Mouse (Mus musculus): ENCODE measurements around the gene Robo1.

The Robo1 gene

GRCm38 (mm10) chr16:72800121-72800749 lies 492.1 kb downstream of the Robo1 start:
- in situ Hi-C loops (cut with MboI, MseI), result loop anchor here in 1 of 2 experiments (25.0 kb wide), 1 partner anchor 963 kb away; no protein-coding TSS in a partner anchor

DNA sequence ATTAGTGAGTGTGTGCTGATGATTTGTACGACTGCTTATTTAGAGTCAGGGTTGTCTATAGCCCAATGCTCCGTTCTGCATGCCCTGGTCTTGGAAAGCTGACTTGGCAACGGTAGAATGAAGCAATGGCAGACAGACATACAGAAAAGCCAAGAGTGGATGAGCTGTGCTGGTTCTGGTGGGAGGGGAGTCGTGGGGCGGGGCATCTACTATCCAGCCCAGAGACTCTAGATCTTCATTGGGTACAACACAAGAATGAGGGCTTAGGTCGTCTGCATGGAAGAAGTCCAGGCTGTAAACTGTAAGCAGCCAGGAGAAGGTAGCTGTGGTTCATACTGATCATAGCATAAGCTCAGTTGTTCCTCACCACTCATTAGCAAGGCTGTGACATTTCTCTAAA lies 492.7 kb downstream of the Robo1 start:
- in situ Hi-C loops (cut with MboI, MseI), result loop anchor here in 1 of 2 experiments (25.0 kb wide), 1 partner anchor 963 kb away; no protein-coding TSS in a partner anchor

DNA sequence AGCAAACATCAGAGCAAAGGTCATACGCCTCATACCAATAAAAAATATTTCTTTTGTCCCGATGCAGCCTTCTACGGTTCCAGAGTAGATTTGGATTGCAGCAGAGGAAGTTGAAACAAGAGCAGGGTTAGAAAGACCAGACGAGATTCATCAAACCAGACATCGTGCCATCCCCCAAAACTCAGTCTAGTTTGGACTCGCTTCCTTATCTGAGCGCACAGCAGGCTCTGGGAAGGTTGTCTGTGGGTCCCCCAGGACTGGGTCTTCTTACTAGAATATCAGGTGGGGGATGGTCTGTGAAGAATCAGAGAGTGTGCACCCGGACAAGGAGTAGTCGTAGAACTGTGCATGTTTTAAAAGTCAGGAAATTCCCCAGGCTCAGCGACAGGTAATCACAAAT lies 500.2 kb downstream of the Robo1 start:
- in situ Hi-C loops (cut with MboI, MseI), result loop anchor here in 1 of 2 experiments (25.0 kb wide), 1 partner anchor 971 kb away; no protein-coding TSS in a partner anchor

DNA sequence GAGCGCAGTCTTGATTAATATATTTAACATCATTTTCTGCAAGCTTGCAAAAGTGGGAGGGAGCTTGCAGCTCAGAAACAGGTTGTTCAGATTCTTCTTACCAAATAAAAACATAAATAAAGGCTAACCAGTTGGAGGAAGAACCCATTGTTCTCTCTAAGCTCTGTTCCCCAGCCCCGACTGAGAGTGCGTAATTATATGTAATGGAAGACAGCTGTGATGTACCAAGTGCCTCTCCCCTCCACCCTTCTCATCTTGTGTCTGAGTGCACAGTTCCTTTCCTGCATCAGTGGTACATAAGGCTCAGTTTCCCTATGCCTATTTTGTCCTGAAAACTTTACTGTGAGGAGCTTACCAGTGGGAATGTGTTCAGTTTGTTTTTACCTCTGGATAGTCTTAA lies 502.8 kb downstream of the Robo1 start:
- in situ Hi-C loops (cut with MboI, MseI), result loop anchor here in 1 of 2 experiments (25.0 kb wide), 1 partner anchor 974 kb away; no protein-coding TSS in a partner anchor

DNA sequence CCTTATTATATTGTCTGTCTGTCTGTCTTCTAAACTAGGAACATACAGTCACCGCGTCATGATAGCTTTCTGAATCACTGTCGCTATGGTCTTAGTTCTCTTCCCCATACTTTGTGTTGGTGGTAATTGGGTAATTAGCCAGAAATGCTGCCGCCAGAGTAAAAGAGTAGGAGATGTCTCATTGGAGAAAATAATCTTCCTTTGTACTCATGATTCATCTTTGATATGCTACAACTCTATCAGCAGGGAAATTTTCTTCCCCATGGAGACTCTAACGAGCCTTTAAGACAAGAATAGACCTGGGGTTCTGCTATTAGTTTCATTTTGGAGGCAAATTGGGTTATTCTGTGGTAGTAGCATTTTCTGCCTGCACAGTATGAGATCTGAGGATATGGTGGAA lies 503.4 kb downstream of the Robo1 start:
- in situ Hi-C loops (cut with MboI, MseI), result loop anchor here in 1 of 2 experiments (25.0 kb wide), 1 partner anchor 974 kb away; no protein-coding TSS in a partner anchor

- in situ Hi-C loops (cut with MboI, MseI), result loop anchor here in 1 of 2 experiments (25.0 kb wide), 1 partner anchor 975 kb away; no protein-coding TSS in a partner anchor
Measured at GRCm38 (mm10) chr16:72811908-72812307, 503.8 kb downstream of the Robo1 start.

DNA sequence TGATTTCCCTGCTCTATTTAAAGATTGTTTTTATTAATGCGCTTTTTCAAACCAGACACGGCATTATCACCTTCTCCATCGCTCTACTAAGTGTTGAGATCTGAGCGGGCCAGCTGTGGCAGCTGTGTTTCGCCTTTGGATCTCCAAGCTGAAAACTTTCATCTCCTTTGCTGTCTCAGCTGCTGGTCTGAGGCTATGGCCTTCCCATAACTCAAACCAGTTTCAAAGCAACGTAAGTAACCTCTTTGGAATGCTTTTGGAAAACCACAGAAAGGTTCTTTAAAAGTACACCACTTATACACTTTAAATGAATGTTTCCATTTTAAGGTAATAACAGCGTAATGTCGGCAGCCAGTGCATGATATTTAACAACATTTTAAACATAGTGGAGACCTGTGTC lies 520.3 kb downstream of the Robo1 start:
- in situ Hi-C loops (cut with MboI, MseI), result no loop called here

DNA sequence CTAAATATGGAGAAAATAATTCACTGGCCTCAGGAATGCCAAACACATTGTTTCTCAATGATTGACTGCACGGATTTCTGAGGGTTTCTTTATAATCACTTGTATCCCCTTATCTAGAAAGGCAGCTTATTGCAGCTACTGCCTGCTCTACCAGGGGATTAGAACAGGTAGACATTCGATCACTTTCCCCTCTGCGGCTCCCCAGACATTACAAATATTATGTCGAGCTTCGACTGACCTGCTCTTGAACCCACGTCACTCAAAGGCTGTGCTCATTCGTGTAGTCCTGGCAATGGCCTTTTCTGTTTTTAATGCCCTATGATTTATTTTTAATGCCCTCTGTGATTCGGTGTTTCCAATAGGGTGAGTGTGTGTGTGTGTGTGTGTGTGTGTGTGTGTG lies 521.4 kb downstream of the Robo1 start:
- in situ Hi-C loops (cut with MboI, MseI), result no loop called here

GRCm38 (mm10) chr16:72830394-72831056 lies 522.4 kb downstream of the Robo1 start:
- in situ Hi-C loops (cut with MboI, MseI), result no loop called here

- in situ Hi-C loops (cut with MboI, MseI), result no loop called here
Measured at GRCm38 (mm10) chr16:72834266-72834665, 526.2 kb downstream of the Robo1 start.

DNA sequence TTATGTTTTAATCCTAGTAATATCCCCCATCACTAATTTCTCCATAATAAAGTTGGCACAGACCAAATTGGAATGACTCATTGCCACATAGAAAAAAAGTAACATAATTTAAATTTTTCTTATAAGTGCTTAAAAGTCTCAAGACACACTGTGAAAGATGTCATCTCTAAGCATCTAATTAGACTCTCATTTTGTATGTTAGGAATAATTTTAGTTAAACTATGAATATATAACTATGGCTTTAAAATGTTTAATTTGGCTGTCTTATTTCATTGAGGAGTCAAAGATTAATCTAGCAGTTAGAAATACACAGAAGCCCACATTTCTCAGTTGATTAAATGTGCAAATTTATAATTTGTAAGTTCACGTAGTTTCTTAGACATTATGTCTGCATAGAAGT lies 530.9 kb downstream of the Robo1 start:
- in situ Hi-C loops (cut with MboI, MseI), result no loop called here

DNA sequence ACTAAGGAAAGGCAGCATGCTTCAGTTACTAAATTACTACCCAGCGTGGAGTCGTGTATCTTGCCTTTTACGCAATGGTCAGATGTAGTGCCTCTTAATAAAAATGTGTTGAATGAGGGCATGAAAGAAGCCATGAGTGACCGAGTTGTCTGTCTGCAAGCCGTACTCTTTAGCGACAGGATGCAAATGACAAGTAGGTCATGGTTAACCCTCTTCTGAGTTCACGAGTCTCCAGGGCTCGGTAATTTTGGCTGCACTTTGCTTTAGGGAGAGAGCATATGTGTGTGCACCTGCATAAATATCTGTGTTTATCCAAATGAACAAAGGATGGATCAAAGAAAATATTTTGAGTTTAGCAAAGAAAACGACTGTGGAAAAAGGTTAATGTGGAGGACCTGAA lies 533.0 kb downstream of the Robo1 start:
- in situ Hi-C loops (cut with MboI, MseI), result no loop called here

- in situ Hi-C loops (cut with MboI, MseI), result no loop called here
Measured at GRCm38 (mm10) chr16:72854101-72854500, 546.0 kb downstream of the Robo1 start.

DNA sequence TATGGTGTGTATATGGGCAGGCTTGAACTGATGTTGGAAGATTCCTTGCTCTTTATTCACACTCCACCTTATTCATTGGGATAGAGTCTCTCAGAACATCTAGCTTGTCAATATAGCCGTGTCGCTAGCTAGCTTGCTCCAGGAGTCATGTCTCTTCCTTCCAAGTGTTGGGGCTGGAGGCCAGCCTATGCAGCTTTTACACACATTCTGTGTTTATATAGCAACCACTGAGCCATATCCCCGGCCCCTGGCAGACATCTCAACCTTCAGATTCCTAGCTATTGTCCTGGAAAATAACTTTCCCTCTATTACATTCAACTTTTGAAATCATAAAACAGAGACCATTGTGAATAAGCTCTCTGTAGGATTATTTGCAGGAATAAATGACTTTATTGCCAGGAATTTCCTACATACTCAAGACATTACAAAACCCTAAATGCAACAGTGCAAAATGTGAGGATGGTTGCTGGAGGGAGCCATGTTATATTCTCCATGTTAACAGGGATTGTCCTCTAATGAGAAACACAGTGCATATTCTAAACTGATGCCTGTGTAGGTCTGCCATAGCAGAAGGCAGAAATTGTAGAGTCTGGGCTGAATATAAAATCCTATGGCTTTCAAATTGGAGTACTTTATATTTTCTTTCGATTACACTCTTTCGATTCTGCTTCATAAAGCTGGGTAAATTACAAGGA lies 546.9 kb downstream of the Robo1 start:
- in situ Hi-C loops (cut with MboI, MseI), result no loop called here

- in situ Hi-C loops (cut with MboI, MseI), result no loop called here
Measured at GRCm38 (mm10) chr16:72861707-72862277, 553.7 kb downstream of the Robo1 start.

- in situ Hi-C loops (cut with MboI, MseI), result no loop called here
Measured at GRCm38 (mm10) chr16:72866011-72866410, 557.9 kb downstream of the Robo1 start.

DNA sequence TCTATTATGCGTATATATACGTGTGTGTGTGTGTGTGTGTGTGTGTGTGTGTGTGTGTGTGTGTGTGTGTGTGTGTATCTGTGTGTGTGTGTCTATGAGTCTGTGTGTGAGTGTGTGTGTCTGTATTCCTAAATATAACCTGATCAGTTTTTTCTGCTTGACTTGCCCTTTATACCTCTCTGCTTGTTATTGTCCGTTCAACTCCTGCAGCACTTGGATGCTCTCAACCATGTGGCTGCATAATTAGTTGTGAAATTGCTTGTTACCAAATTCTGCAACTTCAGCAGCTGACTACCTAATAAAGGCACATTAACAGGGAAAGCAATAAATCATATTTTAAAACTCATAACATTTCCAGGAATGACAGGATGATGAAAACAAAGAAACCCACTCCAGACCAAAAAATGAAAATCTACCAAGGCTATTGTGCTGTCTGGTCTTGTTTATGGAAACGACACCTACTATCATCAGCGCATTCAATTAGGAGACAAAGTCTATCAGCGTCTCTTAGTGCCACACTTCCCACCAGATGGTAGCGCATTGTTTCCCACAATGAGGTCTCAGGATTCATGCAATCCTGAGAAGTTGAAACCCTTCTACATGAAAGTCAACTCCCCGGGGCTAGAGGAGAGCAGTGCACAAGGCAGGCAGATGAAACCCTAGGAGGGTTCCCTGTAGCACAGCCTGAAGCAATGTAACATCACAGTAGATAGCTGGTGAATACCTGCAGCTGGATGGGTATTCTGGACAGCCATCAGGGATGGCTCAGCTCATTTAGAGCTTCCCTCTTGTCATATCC lies 567.0 kb downstream of the Robo1 start:
- in situ Hi-C loops (cut with MboI, MseI), result no loop called here

DNA sequence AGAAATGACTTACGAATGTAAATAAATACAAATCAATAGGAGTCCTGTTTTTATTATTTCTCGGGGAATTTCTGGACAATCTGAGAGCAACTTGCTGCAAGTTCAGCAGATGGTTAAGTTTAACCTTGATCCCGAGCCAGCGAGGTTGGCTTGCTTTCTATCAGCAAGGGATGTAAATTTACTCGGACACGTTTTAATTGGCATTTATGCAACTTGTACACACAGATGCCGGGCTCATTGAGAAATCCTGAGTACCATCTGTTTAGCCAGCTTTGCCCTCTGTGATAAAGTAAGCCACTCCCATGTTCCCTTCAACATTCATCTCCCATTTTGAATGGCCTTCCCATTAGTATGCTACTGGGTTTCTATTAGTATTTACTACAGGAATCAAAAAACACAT lies 580.0 kb downstream of the Robo1 start:
- in situ Hi-C loops (cut with MboI, MseI), result no loop called here

- in situ Hi-C loops (cut with MboI, MseI), result no loop called here
Measured at GRCm38 (mm10) chr16:72889401-72889800, 581.3 kb downstream of the Robo1 start.

GRCm38 (mm10) chr16:72897125-72897524 lies 589.0 kb downstream of the Robo1 start:
- in situ Hi-C loops (cut with MboI, MseI), result loop anchor here in 1 of 2 experiments (10.0 kb wide), 1 partner anchor 1238 kb away; no protein-coding TSS in a partner anchor

GRCm38 (mm10) chr16:72908895-72909294 lies 600.8 kb downstream of the Robo1 start:
- in situ Hi-C loops (cut with MboI, MseI), result no loop called here
